Mouse (Mus musculus): Measurements from ENCODE around the gene Nbas. TPM values are rescaled to one million over a fixed set of nuclear protein-coding genes. Genes with fewer than 3 reads are reported as not detected.

Nbas gene
- polyA plus RNA-seq, 1 experiment from 2014 or later, result 11.8 TPM

GRCm38 (mm10) chr12:13418651-13419050, 149.7 kb downstream of the Nbas start:
- 85% methylated on average over 2 of the region's 2 CpGs for WGBS
- no peak overlapping the region for H3K9ac ChIP-seq (replicated peaks)
- no peaks in the 10 kb centered on the region for H3K4me1 ChIP-seq
- 0 out of 2 replicates have a peak, but pooled peaks have one; percentile 11 for ATAC-seq (replicated peaks)
- no peak overlapping the region for H3K27ac ChIP-seq (replicated peaks)
- no peak overlapping the region for H3K4me2 ChIP-seq (replicated peaks)
- H3K9me3 ChIP-seq, result no peaks in the 10 kb centered on the region
- no peak overlapping the region for H3K4me3 ChIP-seq
- H3K36me3 ChIP-seq, result 0 out of 2 replicates have a peak, but pooled peaks cover 8% of the 10 kb centered on the region
- no peaks in the 10 kb centered on the region for H3K27me3 ChIP-seq

GRCm38 (mm10) chr12:13430219-13430618, 161.3 kb downstream of the Nbas start:
- no peaks in the 10 kb centered on the region for H3K9me3 ChIP-seq
- no peaks in the 10 kb centered on the region for H3K27me3 ChIP-seq
- WGBS, result 67% methylated on average over 1 of the region's 1 CpGs
- peaks cover 6% of the 10 kb centered on the region; the same call in 1 of the 2 replicates for H3K36me3 ChIP-seq
- no peak overlapping the region for H3K27ac ChIP-seq (replicated peaks)
- no peak overlapping the region for H3K9ac ChIP-seq (replicated peaks)
- H3K4me2 ChIP-seq (replicated peaks), result no peak overlapping the region
- no peak for ATAC-seq (replicated peaks)
- no peaks in the 10 kb centered on the region for H3K4me1 ChIP-seq
- no peak overlapping the region for H3K4me3 ChIP-seq

- no peak overlapping the region for H3K4me2 ChIP-seq (replicated peaks)
- H3K4me1 ChIP-seq, result no peaks in the 10 kb centered on the region
- no peak overlapping the region for H3K4me3 ChIP-seq
- no peak overlapping the region for H3K27ac ChIP-seq (replicated peaks)
- H3K9ac ChIP-seq (replicated peaks), result no peak overlapping the region
- ATAC-seq (replicated peaks), result no peak
- no peaks in the 10 kb centered on the region for H3K27me3 ChIP-seq
- 90% methylated on average over 4 of the region's 4 CpGs for WGBS
- no peaks in the 10 kb centered on the region for H3K9me3 ChIP-seq
- H3K36me3 ChIP-seq, result no peaks in the 10 kb centered on the region
These were observed 175.9 kb downstream of the Nbas start for GRCm38 (mm10) chr12:13444653-13445431.

- no peaks in the 10 kb centered on the region for H3K36me3 ChIP-seq
- ATAC-seq (replicated peaks), result no peak
- 87% methylated on average over 2 of the region's 2 CpGs for WGBS
These were observed 176.6 kb downstream of the Nbas start for GRCm38 (mm10) chr12:13445486-13446065.

GRCm38 (mm10) chr12:13448916-13449315, 180.0 kb downstream of the Nbas start:
- Histone ChIP-seq H3K27me3 (no peaks in the 10 kb centered on the region), H3K27ac (replicated peaks) (no peak overlapping the region), H3K9me3 (no peaks in the 10 kb centered on the region), H3K9ac (replicated peaks) (no peak overlapping the region), H3K4me2 (replicated peaks) (no peak overlapping the region), H3K4me1 (no peaks in the 10 kb centered on the region), H3K4me3 (no peak overlapping the region), H3K36me3 (no peaks in the 10 kb centered on the region)
- ATAC-seq (replicated peaks), result no peak
- WGBS, result 81% methylated on average over 2 of the region's 2 CpGs

More at GRCm38 (mm10) chr12:13445486-13446065, 176.6 kb downstream of the Nbas start:
- Histone ChIP-seq H3K27ac (replicated peaks) (no peak overlapping the region), H3K27me3 (no peaks in the 10 kb centered on the region), H3K4me2 (replicated peaks) (no peak overlapping the region), H3K9me3 (no peaks in the 10 kb centered on the region), H3K4me3 (no peak overlapping the region), H3K9ac (replicated peaks) (no peak overlapping the region), H3K4me1 (no peaks in the 10 kb centered on the region)

GRCm38 (mm10) chr12:13452050-13452449, 183.1 kb downstream of the Nbas start:
- ATAC-seq (replicated peaks), result no peak
- H3K4me3 ChIP-seq, result no peak overlapping the region
- H3K36me3 ChIP-seq, result no peaks in the 10 kb centered on the region
- no peaks in the 10 kb centered on the region for H3K27me3 ChIP-seq
- 84% methylated on average over 2 of the region's 2 CpGs for WGBS
- no peak overlapping the region for H3K4me2 ChIP-seq (replicated peaks)
- H3K4me1 ChIP-seq, result no peaks in the 10 kb centered on the region
- no peaks in the 10 kb centered on the region for H3K9me3 ChIP-seq
- no peak overlapping the region for H3K27ac ChIP-seq (replicated peaks)
- no peak overlapping the region for H3K9ac ChIP-seq (replicated peaks)

- H3K9me3 ChIP-seq, result no peaks in the 10 kb centered on the region
- H3K36me3 ChIP-seq, result no peaks in the 10 kb centered on the region
- H3K27me3 ChIP-seq, result no peaks in the 10 kb centered on the region
- H3K4me3 ChIP-seq, result no peak overlapping the region
- no peak overlapping the region for H3K4me2 ChIP-seq (replicated peaks)
- 84% methylated on average over 6 of the region's 6 CpGs for WGBS
- H3K27ac ChIP-seq (replicated peaks), result no peak overlapping the region
- no peak overlapping the region for H3K9ac ChIP-seq (replicated peaks)
- ATAC-seq (replicated peaks), result no peak
- H3K4me1 ChIP-seq, result no peaks in the 10 kb centered on the region
These were observed 191.4 kb downstream of the Nbas start for GRCm38 (mm10) chr12:13460223-13460853.

- Histone ChIP-seq H3K4me1 (no peaks in the 10 kb centered on the region), H3K36me3 (no peaks in the 10 kb centered on the region), H3K4me3 (no peak overlapping the region), H3K27ac (replicated peaks) (no peak overlapping the region), H3K27me3 (no peaks in the 10 kb centered on the region), H3K4me2 (replicated peaks) (no peak overlapping the region), H3K9ac (replicated peaks) (no peak overlapping the region), H3K9me3 (no peaks in the 10 kb centered on the region)
- no peak for ATAC-seq (replicated peaks)
- 78% methylated on average over 9 of the region's 9 CpGs for WGBS
These were observed 192.7 kb downstream of the Nbas start for GRCm38 (mm10) chr12:13461558-13462153.

- H3K27ac ChIP-seq (replicated peaks), result no peak overlapping the region
- no peaks in the 10 kb centered on the region for H3K27me3 ChIP-seq
- no peak for ATAC-seq (replicated peaks)
- no peak overlapping the region for H3K4me2 ChIP-seq (replicated peaks)
- H3K9ac ChIP-seq (replicated peaks), result no peak overlapping the region
- WGBS, result 88% methylated on average over 6 of the region's 6 CpGs
- H3K4me1 ChIP-seq, result no peaks in the 10 kb centered on the region
- no peaks in the 10 kb centered on the region for H3K9me3 ChIP-seq
- no peak overlapping the region for H3K4me3 ChIP-seq
- no peaks in the 10 kb centered on the region for H3K36me3 ChIP-seq
These were observed 193.5 kb downstream of the Nbas start for GRCm38 (mm10) chr12:13462397-13462796.

- Histone ChIP-seq H3K4me3 (no peak overlapping the region), H3K4me1 (no peaks in the 10 kb centered on the region), H3K36me3 (0 out of 2 replicates have a peak, but pooled peaks cover 3% of the 10 kb centered on the region), H3K27me3 (no peaks in the 10 kb centered on the region), H3K4me2 (replicated peaks) (no peak overlapping the region), H3K9me3 (no peaks in the 10 kb centered on the region), H3K9ac (replicated peaks) (no peak overlapping the region), H3K27ac (replicated peaks) (no peak overlapping the region)
- ATAC-seq (replicated peaks), result no peak
- WGBS, result 98% methylated on average over 2 of the region's 2 CpGs
These were observed 196.6 kb downstream of the Nbas start for GRCm38 (mm10) chr12:13465554-13465953.

- 88% methylated on average over 2 of the region's 2 CpGs for WGBS
- H3K27ac ChIP-seq (replicated peaks), result no peak overlapping the region
- ATAC-seq (replicated peaks), result no peak
- no peaks in the 10 kb centered on the region for H3K4me1 ChIP-seq
- no peaks in the 10 kb centered on the region for H3K9me3 ChIP-seq
- no peak overlapping the region for H3K9ac ChIP-seq (replicated peaks)
- H3K4me2 ChIP-seq (replicated peaks), result no peak overlapping the region
- 0 out of 2 replicates have a peak, but pooled peaks cover 4% of the 10 kb centered on the region for H3K36me3 ChIP-seq
- H3K27me3 ChIP-seq, result no peaks in the 10 kb centered on the region
- H3K4me3 ChIP-seq, result no peak overlapping the region
These were observed 205.9 kb downstream of the Nbas start for GRCm38 (mm10) chr12:13474881-13475280.

- H3K9ac ChIP-seq (replicated peaks), result no peak overlapping the region
- ATAC-seq (replicated peaks), result no peak
- no peaks in the 10 kb centered on the region for H3K27me3 ChIP-seq
- no peak overlapping the region for H3K27ac ChIP-seq (replicated peaks)
- no peak overlapping the region for H3K4me2 ChIP-seq (replicated peaks)
- H3K4me3 ChIP-seq, result no peak overlapping the region
- WGBS, result 88% methylated on average over 7 of the region's 7 CpGs
- H3K36me3 ChIP-seq, result no peaks in the 10 kb centered on the region
- H3K4me1 ChIP-seq, result no peaks in the 10 kb centered on the region
- H3K9me3 ChIP-seq, result no peaks in the 10 kb centered on the region
These were observed 210.2 kb downstream of the Nbas start for GRCm38 (mm10) chr12:13479163-13479562.
